Mouse (Mus musculus) forebrain, embryonic 11.5 days (tissue): ENCODE data around the gene Rpl15. TPM values are rescaled to one million over a fixed set of nuclear protein-coding genes. Genes with fewer than 3 reads are reported as not detected.
"Not testable (repeated sequence)": the region's sequence is repeated elsewhere in the genome, so short reads cannot be mapped to it uniquely, and the experiment has no call there.

ENCODE experiments used
- ATAC-seq: fragments of 200-750 bp; cut with Nextera tagmentation; replicated peaks from 2 replicates; pipeline ENCODE4 v1.8.0; 2017; ENCODE audit warnings: moderate TSS enrichment; ENCODE audit not compliant: low FRiP score
- DNase-seq: peaks from one replicate; pipeline ENCODE4 v3.0.0-alpha.2; 2017; ENCODE audit warnings: low spot score
- H3K27ac ChIP-seq: fragments of 300-500 bp; sonication (generic); 2 replicates; pipeline ENCODE4 v1.5.1; 2014; ENCODE audit warnings: low read depth, low read length
- H3K27me3 ChIP-seq: fragments of 300-500 bp; sonication (generic); 2 replicates; pipeline ENCODE4 v1.6.1; 2014; ENCODE audit warnings: mild to moderate bottlenecking, low read length, mixed read lengths; ENCODE audit not compliant: control insufficient read depth, insufficient read depth
- H3K36me3 ChIP-seq: fragments of 300-500 bp; sonication (generic); 2 replicates; pipeline ENCODE4 v1.6.1; 2014; ENCODE audit warnings: mild to moderate bottlenecking, low read length, moderate library complexity, mixed read lengths; ENCODE audit not compliant: control insufficient read depth, insufficient read depth
- H3K4me1 ChIP-seq: fragments of 300-500 bp; sonication (generic); replicated peaks from 2 replicates; pipeline ENCODE4 v1.6.1; 2014; ENCODE audit warnings: low read length, mixed read lengths; ENCODE audit not compliant: control insufficient read depth, insufficient read depth
- H3K4me2 ChIP-seq: fragments of 300-500 bp; sonication (generic); 2 replicates; pipeline ENCODE4 v1.6.1; 2014; ENCODE audit warnings: low read depth, mild to moderate bottlenecking, low read length, moderate library complexity, mixed read lengths; ENCODE audit not compliant: severe bottlenecking
- H3K4me3 ChIP-seq: fragments of 300-500 bp; sonication (generic); 2 replicates; pipeline ENCODE4 v1.5.1; 2014; ENCODE audit warnings: low read depth, low read length
- H3K9ac ChIP-seq: fragments of 300-500 bp; sonication (generic); 2 replicates; pipeline ENCODE4 v1.6.1; 2014; ENCODE audit warnings: low read length
- H3K9me3 ChIP-seq: fragments of 300-500 bp; sonication (generic); 2 replicates; pipeline ENCODE4 v1.6.1; 2016; ENCODE audit warnings: low read length, mixed read lengths; ENCODE audit not compliant: control insufficient read depth
- WGBS: fragments of 180-500 bp; shearing (Covaris S2); extraction: QIAGEN DNeasy Blood & Tissue Kit; methylation state at CpG from one replicate; pipeline ENCODE4 v1.1.7; 2014; 5-methylcytosine and 5-hydroxymethylcytosine counted together
- polyA plus RNA-seq: library from polyadenylated mRNA; unstranded; fragments of >200 nt; fragmentation: Nextera tagmentation; extraction: Ambion mirVana; gene quantifications from 2 replicates; pipeline ENCODE4 v1.2.1, GENCODE M21; 2014

Gene Rpl15
- polyA plus RNA-seq, 1 experiment from 2014 or later = 397 TPM

- peak overlapping the region; percentile 93 for H3K4me3 ChIP-seq
- H3K27ac ChIP-seq = no peak overlapping the region
- ATAC-seq (peak; percentile 29), DNase-seq (no peak)
- H3K9ac ChIP-seq = peak overlapping the region; percentile 72
- WGBS = 19% methylated on average over 6 of the region's 7 CpGs
- no peaks in the 10 kb centered on the region for H3K9me3 ChIP-seq
- H3K27me3 ChIP-seq = no peaks in the 10 kb centered on the region
- H3K36me3 ChIP-seq = peaks cover 3% of the 10 kb centered on the region; the same call in 1 of the 2 replicates
- peak overlapping the region; percentile 79 for H3K4me2 ChIP-seq
- H3K4me1 ChIP-seq = peaks cover 2% of the 10 kb centered on the region; the same call in 1 of the 2 replicates
These were observed 475 bp upstream of the Rpl15 start for GRCm38 (mm10) chr14:18271666-18272065.

- ATAC-seq, H3K36me3 ChIP-seq, H3K4me1 ChIP-seq, H3K27me3 ChIP-seq, H3K9me3 ChIP-seq: not testable (repeated sequence)
- peak; percentile 56 for DNase-seq
- Histone ChIP-seq H3K27ac (peak overlapping the region; percentile 59; the same call in 1 of the 2 replicates), H3K4me2 (peak overlapping the region; percentile 60), H3K4me3 (peak overlapping the region; percentile 93), H3K9ac (peak overlapping the region; percentile 98)
- under 1% methylated on average over 18 of the region's 24 CpGs for WGBS
These were observed 1.2 kb downstream of the Rpl15 start for GRCm38 (mm10) chr14:18269947-18270528.

GRCm38 (mm10) chr14:18263427-18263826 is 7.8 kb downstream of the Rpl15 start:
- Histone ChIP-seq H3K9ac (no peak overlapping the region), H3K4me1 (no peaks in the 10 kb centered on the region), H3K4me3 (no peak overlapping the region), H3K36me3 (peaks cover under 1% of the 10 kb centered on the region; the same call in 1 of the 2 replicates), H3K4me2 (no peak overlapping the region), H3K27ac (no peak overlapping the region), H3K9me3 (no peaks in the 10 kb centered on the region; the same call in 1 of the 2 replicates), H3K27me3 (no peaks in the 10 kb centered on the region)
- ATAC-seq = no peak
- 76% methylated on average over 4 of the region's 4 CpGs for WGBS
- DNase-seq = no peak

DNA sequence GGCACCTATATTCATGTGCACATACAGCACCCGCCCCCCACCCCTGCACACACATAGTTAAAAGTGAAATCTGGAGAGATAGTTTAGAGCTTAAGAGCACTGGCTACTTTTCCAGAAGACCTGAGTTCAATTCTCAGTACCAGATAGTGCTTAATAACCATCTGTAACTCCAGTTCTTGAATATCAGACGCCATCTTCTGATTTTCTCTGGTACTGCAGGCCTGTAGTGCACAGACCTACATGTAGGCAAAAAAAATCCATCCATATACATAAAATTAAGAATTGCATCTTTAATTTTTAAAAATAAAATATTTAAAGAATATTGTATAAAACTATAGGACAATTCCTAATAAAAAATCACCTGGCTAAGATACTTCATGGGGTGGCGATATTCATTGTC is 10.0 kb downstream of the Rpl15 start:
- no peaks in the 10 kb centered on the region for H3K27me3 ChIP-seq
- no peak for ATAC-seq
- no peaks in the 10 kb centered on the region for H3K4me1 ChIP-seq
- H3K9ac ChIP-seq = no peak overlapping the region
- H3K36me3 ChIP-seq = no peaks in the 10 kb centered on the region; the same call in 1 of the 2 replicates
- H3K4me3 ChIP-seq = no peak overlapping the region
- WGBS = 80% methylated on average over 3 of the region's 3 CpGs
- no peak for DNase-seq
- no peak overlapping the region for H3K4me2 ChIP-seq
- H3K27ac ChIP-seq = no peak overlapping the region
- H3K9me3 ChIP-seq = no peaks in the 10 kb centered on the region; the same call in 1 of the 2 replicates

DNA sequence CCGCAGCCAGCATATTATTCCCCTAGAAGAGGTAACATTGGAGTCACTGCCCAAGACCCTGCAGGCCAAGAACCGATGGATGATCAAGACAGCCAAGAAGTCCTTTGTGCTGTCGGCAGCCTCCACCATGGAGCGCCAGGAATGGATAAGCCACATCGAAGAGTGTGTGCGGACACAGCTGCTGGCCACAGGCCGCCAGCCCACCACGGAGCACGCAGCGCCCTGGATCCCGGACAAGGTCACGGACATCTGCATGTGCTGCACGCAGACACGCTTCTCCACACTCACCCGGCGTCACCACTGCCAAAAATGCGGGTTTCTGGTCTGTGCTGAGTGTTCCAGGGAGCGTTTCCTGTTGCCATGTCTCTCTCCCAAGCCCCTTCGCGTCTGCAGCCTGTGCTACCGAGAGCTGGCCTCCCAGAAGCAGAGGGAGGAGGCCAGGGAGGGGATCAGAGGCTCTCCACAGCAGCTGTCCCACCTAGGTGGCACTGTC is 28.5 kb downstream of the Rpl15 start:
- DNase-seq (no peak), ATAC-seq (no peak)
- no peak overlapping the region for H3K9ac ChIP-seq
- WGBS = 87% methylated on average over 21 of the region's 21 CpGs
- H3K4me2 ChIP-seq = no peak overlapping the region
- H3K4me1 ChIP-seq = no peaks in the 10 kb centered on the region
- no peak overlapping the region for H3K4me3 ChIP-seq
- no peaks in the 10 kb centered on the region for H3K9me3 ChIP-seq
- H3K36me3 ChIP-seq = no peaks in the 10 kb centered on the region
- no peaks in the 10 kb centered on the region for H3K27me3 ChIP-seq
- no peak overlapping the region for H3K27ac ChIP-seq

- H3K4me3 ChIP-seq = no peak overlapping the region
- H3K36me3 ChIP-seq = no peaks in the 10 kb centered on the region
- no peak overlapping the region for H3K9ac ChIP-seq
- H3K27ac ChIP-seq = no peak overlapping the region
- no peaks in the 10 kb centered on the region for H3K4me1 ChIP-seq
- no peak overlapping the region for H3K4me2 ChIP-seq
- H3K9me3 ChIP-seq = no peaks in the 10 kb centered on the region
- no peaks in the 10 kb centered on the region for H3K27me3 ChIP-seq
- 88% methylated on average over 4 of the region's 4 CpGs for WGBS
- ATAC-seq (no peak), DNase-seq (no peak)
These were observed 29.4 kb downstream of the Rpl15 start for GRCm38 (mm10) chr14:18241786-18242185.

DNA sequence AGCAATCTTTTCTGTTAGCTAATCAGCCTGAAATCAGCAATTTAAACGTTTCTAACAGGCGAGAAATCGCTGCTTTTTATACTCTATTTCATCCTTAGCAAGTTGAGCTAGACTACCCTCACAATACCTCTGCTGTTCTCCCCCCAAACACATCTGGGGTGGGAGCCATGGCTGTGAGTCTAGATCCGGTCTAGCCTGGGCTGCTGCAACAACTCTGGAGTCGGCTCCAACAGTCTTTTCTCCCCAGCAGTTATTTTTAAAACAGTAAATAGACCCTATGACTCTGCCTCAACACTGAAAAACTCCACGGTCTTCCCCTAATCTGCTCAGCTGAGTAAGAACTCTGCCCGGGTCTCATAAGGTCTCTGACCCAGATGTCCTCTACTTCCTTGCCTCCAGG is 31.1 kb downstream of the Rpl15 start:
- Histone ChIP-seq H3K27ac (no peak overlapping the region), H3K4me1 (no peaks in the 10 kb centered on the region), H3K9ac (no peak overlapping the region), H3K9me3 (no peaks in the 10 kb centered on the region), H3K4me2 (no peak overlapping the region), H3K27me3 (no peaks in the 10 kb centered on the region), H3K4me3 (no peak overlapping the region), H3K36me3 (no peaks in the 10 kb centered on the region)
- WGBS = 65% methylated on average over 7 of the region's 7 CpGs
- ATAC-seq (no peak), DNase-seq (no peak)

- WGBS = 1% methylated on average over 53 of the region's 66 CpGs
- ATAC-seq = peak; percentile 93
These were observed 32.1 kb downstream of the Rpl15 start, which contains the start of gene Nr1d2 for GRCm38 (mm10) chr14:18238750-18239731. Nr1d2 (minus strand) TSS chr14:18239127.

More at GRCm38 (mm10) chr14:18238750-18239731, 32.1 kb downstream of the Rpl15 start, which contains the start of gene Nr1d2:
- Histone ChIP-seq H3K27me3 (no peaks in the 10 kb centered on the region), H3K4me2 (peak within 1 kb of the TSS; percentile 68), H3K4me3 (peak within 1 kb of the TSS; percentile 71), H3K9me3 (no peaks in the 10 kb centered on the region), H3K27ac (peak within 1 kb of the TSS; percentile 31; the same call in 1 of the 2 replicates), H3K4me1 (no peaks in the 10 kb centered on the region), H3K36me3 (no peaks in the 10 kb centered on the region), H3K9ac (peak within 1 kb of the TSS; percentile 58)
- DNase-seq = peak; percentile 98
